Mouse (Mus musculus): ENCODE measurements at regions not wholly inside any gene's neighbourhood (a gene's known extent, or its start where the extent isn't known, plus 50 kb on each side); places are given as distances from the start of the nearest gene placed in this dataset.

DNA sequence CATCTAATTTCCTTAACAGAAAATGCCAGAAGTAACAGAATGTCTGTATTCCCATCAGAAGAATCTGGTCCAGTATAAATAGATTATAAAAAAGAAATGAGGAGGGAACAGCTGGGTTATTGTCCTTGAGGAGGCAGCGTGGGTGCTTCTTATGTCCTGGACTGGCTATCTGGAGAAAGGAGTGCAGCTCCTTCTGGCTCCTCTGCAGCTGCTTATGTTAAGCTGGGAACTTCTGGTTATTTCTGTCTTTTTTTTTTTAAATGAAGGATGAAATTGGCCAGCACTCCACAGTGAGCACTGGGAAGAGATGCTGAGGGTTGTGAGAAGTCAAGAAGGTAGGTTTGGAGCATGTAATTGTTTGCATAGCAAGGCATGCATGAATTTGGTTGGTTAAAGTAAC lies 441.5 kb downstream of the Ebf1 start:
- no peaks in the 10 kb centered on the region for H3K27me3 ChIP-seq (replicated peaks; ENCODE audit: control insufficient read depth, insufficient read depth, low read length)
- no peak overlapping the region for H3K9ac ChIP-seq (ENCODE audit: low read depth, low read length)
- H3K36me3 ChIP-seq (ENCODE audit: control insufficient read depth, insufficient read depth) = no peaks in the 10 kb centered on the region
- no peak overlapping the region for H3K4me3 ChIP-seq (ENCODE audit: low read depth, low read length)
- WGBS = 67% methylated on average over 1 of the region's 1 CpGs
- no peaks in the 10 kb centered on the region for H3K4me1 ChIP-seq (replicated peaks; ENCODE audit: control insufficient read depth, insufficient read depth, low read length)
- H3K4me2 ChIP-seq (replicated peaks; ENCODE audit: low read depth) = no peak overlapping the region
- H3K27ac ChIP-seq (ENCODE audit: low read depth, low read length) = no peak overlapping the region
- no peak for ATAC-seq
- no peaks in the 10 kb centered on the region for H3K9me3 ChIP-seq (ENCODE audit: control insufficient read depth)
- no peak for TF ChIP-seq CTCF (IDR thresholded peaks at IDR 0.05; ENCODE audit: low read depth)

DNA sequence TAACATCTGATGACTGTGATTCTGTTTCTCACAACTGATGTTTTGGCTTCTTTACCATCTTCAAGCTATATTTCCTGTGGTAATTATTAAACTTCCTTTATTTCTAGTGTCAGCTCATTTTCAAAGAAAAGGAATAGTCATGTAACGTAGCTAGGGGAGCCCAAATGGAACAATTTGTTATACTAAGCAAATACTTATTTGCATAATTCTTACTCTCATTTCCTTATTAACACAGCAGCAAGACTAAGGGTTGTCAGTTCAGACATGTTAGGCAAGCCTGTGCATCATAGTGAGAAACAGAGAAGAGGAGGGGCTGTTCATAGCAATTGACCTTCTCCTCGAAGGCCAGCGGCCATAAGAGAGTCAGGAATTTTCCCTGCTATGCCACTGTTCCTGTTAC lies 449.5 kb downstream of the Ebf1 start:
- H3K9me3 ChIP-seq (ENCODE audit: control insufficient read depth) = no peaks in the 10 kb centered on the region
- H3K36me3 ChIP-seq (ENCODE audit: control insufficient read depth, insufficient read depth) = no peaks in the 10 kb centered on the region
- H3K27ac ChIP-seq (ENCODE audit: low read depth, low read length) = no peak overlapping the region
- H3K9ac ChIP-seq (ENCODE audit: low read depth, low read length) = no peak overlapping the region
- no peak overlapping the region for H3K4me2 ChIP-seq (replicated peaks; ENCODE audit: low read depth)
- H3K27me3 ChIP-seq (replicated peaks; ENCODE audit: control insufficient read depth, insufficient read depth, low read length) = no peaks in the 10 kb centered on the region
- ATAC-seq = no peak
- TF ChIP-seq CTCF (IDR thresholded peaks at IDR 0.05; ENCODE audit: low read depth) = no peak
- H3K4me3 ChIP-seq (ENCODE audit: low read depth, low read length) = no peak overlapping the region
- no peaks in the 10 kb centered on the region for H3K4me1 ChIP-seq (replicated peaks; ENCODE audit: control insufficient read depth, insufficient read depth, low read length)
- 80% methylated on average over 3 of the region's 3 CpGs for WGBS

GRCm38 (mm10) chr11:45070280-45070679 lies 453.2 kb downstream of the Ebf1 start:
- no peaks in the 10 kb centered on the region for H3K36me3 ChIP-seq (ENCODE audit: control insufficient read depth, insufficient read depth)
- no peak overlapping the region for H3K9ac ChIP-seq (ENCODE audit: low read depth, low read length)
- no peaks in the 10 kb centered on the region for H3K27me3 ChIP-seq (replicated peaks; ENCODE audit: control insufficient read depth, insufficient read depth, low read length)
- H3K4me2 ChIP-seq (replicated peaks; ENCODE audit: low read depth) = no peak overlapping the region
- no peak overlapping the region for H3K27ac ChIP-seq (ENCODE audit: low read depth, low read length)
- 88% methylated on average over 1 of the region's 1 CpGs for WGBS
- no peaks in the 10 kb centered on the region for H3K4me1 ChIP-seq (replicated peaks; ENCODE audit: control insufficient read depth, insufficient read depth, low read length)
- ATAC-seq = no peak
- no peak overlapping the region for H3K4me3 ChIP-seq (ENCODE audit: low read depth, low read length)
- no peaks in the 10 kb centered on the region for H3K9me3 ChIP-seq (ENCODE audit: control insufficient read depth)
- no peak for TF ChIP-seq CTCF (IDR thresholded peaks at IDR 0.05; ENCODE audit: low read depth)

DNA sequence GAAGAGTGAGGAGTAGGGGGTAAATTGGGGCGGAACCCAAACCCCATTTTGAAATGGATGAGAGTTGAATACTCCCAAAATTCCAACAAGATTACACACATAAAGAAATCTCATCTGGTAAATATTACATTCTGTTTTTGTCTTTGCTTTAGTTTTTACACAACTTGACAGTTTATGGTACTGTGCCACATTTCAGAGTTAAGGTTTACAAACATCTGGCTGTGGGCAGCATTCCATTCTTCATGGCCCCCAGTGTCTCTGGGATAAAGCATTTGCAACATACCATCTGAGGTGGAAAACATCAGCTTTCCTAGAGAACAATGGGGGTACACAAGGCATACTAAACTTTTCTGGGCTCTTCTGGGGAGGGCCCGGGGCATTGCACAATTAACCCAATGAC lies 454.1 kb downstream of the Ebf1 start:
- TF ChIP-seq CTCF (IDR thresholded peaks at IDR 0.05; ENCODE audit: low read depth) = no peak
- no peak for ATAC-seq
- 82% methylated on average over 2 of the region's 2 CpGs for WGBS

GRCm38 (mm10) chr11:45084506-45085037 lies 467.5 kb downstream of the Ebf1 start:
- WGBS = 64% methylated on average over 4 of the region's 4 CpGs
- Histone ChIP-seq H3K4me2 (replicated peaks; ENCODE audit: low read depth) (no peak overlapping the region), H3K9ac (ENCODE audit: low read depth, low read length) (no peak overlapping the region), H3K27me3 (replicated peaks; ENCODE audit: control insufficient read depth, insufficient read depth, low read length) (no peaks in the 10 kb centered on the region), H3K4me3 (ENCODE audit: low read depth, low read length) (no peak overlapping the region), H3K36me3 (ENCODE audit: control insufficient read depth, insufficient read depth) (no peaks in the 10 kb centered on the region), H3K27ac (ENCODE audit: low read depth, low read length) (no peak overlapping the region), H3K4me1 (replicated peaks; ENCODE audit: control insufficient read depth, insufficient read depth, low read length) (no peaks in the 10 kb centered on the region), H3K9me3 (ENCODE audit: control insufficient read depth) (no peaks in the 10 kb centered on the region)
- TF ChIP-seq CTCF (IDR thresholded peaks at IDR 0.05; ENCODE audit: low read depth) = no peak
- ATAC-seq = no peak

More for the DNA sequence above, 454.1 kb downstream of the Ebf1 start:
- H3K4me3 ChIP-seq (ENCODE audit: low read depth, low read length) = no peak overlapping the region
- H3K36me3 ChIP-seq (ENCODE audit: control insufficient read depth, insufficient read depth) = no peaks in the 10 kb centered on the region
- no peaks in the 10 kb centered on the region for H3K27me3 ChIP-seq (replicated peaks; ENCODE audit: control insufficient read depth, insufficient read depth, low read length)
- H3K4me2 ChIP-seq (replicated peaks; ENCODE audit: low read depth) = no peak overlapping the region
- no peaks in the 10 kb centered on the region for H3K9me3 ChIP-seq (ENCODE audit: control insufficient read depth)
- no peaks in the 10 kb centered on the region for H3K4me1 ChIP-seq (replicated peaks; ENCODE audit: control insufficient read depth, insufficient read depth, low read length)
- no peak overlapping the region for H3K9ac ChIP-seq (ENCODE audit: low read depth, low read length)
- H3K27ac ChIP-seq (ENCODE audit: low read depth, low read length) = no peak overlapping the region

DNA sequence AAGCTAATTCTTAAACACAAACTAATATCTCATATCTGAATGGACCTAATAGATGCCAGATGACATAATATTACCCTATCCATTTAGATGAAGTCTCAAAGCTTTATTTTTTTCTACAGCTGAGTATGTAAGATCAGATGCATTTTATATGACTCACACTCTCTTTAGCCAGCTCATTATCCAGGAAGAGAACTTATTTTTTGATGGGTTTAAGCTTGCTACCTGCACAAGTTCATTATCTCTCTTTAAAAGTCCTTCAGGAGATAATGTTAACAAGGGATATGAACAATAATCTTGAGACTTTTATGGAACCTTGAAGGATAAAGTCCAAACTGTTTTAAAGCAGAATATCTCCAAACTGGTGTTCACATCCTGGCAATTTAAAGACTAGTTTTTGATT lies 468.0 kb downstream of the Ebf1 start:
- Histone ChIP-seq H3K36me3 (ENCODE audit: control insufficient read depth, insufficient read depth) (no peaks in the 10 kb centered on the region), H3K4me1 (replicated peaks; ENCODE audit: control insufficient read depth, insufficient read depth, low read length) (no peaks in the 10 kb centered on the region), H3K9me3 (ENCODE audit: control insufficient read depth) (no peaks in the 10 kb centered on the region), H3K9ac (ENCODE audit: low read depth, low read length) (no peak overlapping the region), H3K4me3 (ENCODE audit: low read depth, low read length) (no peak overlapping the region), H3K4me2 (replicated peaks; ENCODE audit: low read depth) (no peak overlapping the region), H3K27ac (ENCODE audit: low read depth, low read length) (no peak overlapping the region), H3K27me3 (replicated peaks; ENCODE audit: control insufficient read depth, insufficient read depth, low read length) (no peaks in the 10 kb centered on the region)
- no peak for TF ChIP-seq CTCF (IDR thresholded peaks at IDR 0.05; ENCODE audit: low read depth)
- ATAC-seq = no peak
